Mouse (Mus musculus) right cerebral cortex, postnatal 36 days (tissue): ENCODE measurements around the gene Tox2.

ENCODE experiments used
- DNase-seq, 2 experiments: peaks; one replicate each; pipeline ENCODE4 v3.0.0; 2022; ENCODE audit warnings: low spot score in 2 of 2, mixed read lengths in 1 of 2

Gene Tox2

DNA sequence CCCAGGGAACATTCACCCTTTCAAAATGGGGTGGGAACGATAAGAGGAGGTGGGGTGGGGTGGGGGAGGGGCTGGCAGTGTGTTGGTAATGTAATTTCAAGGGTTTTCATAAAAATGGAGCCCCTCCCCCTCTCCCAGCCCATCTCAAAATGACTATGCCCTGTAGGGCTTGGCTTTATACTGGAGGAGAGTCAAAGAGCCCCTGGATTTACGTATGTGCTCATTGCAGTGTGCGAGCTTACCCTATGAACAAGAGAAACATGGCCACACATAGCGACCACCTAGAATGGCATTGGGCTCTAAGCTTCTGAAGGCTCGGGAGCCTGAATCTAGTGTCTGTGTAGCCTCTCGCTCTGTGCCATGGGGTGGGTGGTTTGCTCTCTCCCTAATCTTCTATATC, 51.3 kb downstream of the Tox2 start:
- no peak for DNase-seq

DNA sequence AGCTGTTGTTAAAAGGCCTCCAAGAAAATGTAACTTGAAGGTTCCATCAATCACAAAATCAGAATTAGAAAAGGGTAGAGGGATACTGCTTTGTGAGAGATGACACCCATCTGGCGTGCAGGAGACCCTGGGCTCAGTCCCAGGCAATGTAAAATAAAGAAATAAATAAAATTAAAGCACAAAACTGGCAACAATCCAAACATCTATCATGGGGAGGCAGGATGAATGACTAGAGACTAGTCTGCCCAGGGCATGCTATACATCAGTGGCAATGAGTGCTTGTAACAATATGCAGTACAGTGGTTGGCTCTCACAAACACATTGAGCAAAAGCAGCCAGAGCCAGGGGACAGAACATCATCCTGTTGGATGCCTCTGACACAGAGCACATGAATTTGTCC, 53.8 kb downstream of the Tox2 start:
- DNase-seq: no peak

DNA sequence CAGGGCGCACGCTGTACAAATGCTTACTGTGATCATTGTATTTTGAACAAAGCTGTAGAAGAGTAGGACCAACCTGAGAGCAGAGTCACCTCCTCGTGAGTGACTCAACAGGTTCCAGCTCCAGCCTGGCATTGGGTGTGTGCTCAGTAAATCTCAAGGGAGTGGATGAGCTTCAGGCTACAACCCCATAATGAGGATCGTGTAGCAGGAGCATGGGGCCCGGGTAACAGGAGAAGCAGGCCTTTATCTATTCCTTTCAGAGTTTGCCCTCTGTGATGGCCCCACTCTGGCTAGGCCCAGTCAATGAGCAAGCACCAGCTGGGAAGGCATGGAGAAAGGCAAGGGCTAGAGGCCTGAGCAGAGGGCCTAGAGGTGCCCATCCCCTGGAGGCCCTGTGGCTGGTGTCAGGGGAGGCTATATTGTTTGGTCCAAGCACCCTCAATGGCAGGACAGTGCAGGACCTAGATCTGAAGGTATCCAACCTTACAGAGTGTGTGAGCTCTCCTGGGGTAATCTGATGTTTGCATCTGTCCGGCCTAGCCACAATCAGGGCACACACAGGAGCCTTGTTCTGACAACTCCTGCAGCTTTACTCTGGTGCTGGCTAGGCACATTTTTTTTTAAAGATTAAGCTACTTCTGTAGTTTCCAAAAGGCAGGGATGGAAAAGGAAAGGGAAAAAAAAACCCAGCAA, 58.6 kb downstream of the Tox2 start:
- no peak for DNase-seq

DNA sequence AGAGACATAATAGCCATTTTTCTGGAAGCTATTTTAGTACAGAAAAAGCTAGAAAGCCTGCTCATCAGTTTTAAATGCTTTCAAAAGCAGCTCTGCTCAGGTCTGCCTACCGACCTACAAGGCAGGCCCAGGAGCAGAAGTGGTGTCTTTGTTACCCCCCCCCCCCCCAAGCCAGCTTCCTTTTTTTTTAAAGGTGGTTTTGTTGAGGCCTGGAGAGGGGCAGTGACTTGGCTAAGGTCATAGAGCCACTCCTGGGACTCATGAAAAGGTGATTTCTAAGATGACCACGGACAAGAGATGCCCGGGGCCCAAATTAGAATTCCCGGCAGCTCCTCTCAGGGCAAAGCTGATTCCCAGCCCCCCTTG, 59.1 kb downstream of the Tox2 start:
- no peak for DNase-seq

DNA sequence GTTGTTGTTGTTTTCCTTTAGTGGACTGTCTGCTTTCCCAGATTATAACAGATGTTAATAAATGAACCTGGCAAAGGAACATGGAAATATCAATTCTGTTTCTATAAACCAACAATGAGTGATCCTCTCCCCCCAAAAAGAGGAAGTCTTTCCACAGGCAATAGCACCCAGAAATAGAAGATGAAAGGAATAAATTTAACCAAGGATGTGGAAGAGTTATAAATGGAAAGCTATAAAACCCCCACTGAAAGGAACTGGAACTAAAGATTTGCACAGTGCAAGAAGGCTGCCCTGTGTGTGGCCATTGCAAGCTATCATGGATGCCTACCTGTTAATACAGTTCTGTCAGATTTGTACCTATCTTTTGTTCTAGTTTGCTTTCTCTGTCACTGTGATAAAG, 64.2 kb downstream of the Tox2 start:
- no peak for DNase-seq

DNA sequence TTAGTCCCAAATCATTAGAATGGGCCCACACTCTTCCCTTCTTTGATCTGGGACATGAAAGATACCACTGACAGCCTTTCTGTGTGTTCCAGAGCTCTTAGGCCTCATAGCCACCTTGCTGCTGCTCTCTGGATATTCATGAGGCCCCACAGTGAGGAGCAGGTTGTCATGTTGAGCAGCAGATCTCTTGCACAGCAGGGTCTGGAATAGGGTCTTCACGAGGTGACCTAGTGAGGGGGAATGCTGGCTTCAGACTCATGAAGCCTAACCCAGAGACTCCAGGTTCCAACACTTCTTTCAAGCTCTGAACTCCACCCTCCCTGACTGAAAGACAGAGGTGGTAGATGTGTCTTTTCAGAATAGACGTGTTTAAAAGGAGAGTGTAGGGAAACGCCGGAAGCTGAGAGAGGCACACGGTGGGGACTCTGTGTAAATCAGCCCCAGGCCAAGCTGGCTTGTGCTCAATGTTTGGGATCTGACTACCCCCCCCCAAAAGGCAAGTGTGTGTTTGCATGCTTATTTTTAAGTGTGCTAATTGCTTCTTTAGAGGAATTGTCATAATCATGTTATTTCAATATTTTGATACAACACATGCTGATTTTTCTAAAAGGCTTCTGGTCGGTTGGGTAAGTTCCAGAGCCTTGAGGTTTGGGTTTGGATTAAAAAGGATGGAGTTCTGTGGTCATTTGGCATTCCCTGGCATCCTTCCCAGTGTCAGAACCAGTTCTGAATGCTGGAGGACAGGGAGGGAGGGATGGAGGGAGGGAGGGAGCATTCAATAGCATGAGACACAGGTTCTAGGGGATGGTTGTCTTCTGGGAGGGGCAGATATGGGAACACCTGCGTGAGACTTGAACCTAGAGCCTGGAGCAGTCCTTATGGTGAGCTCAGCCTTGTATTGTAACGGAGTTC, 68.9 kb downstream of the Tox2 start:
- no peak for DNase-seq

DNA sequence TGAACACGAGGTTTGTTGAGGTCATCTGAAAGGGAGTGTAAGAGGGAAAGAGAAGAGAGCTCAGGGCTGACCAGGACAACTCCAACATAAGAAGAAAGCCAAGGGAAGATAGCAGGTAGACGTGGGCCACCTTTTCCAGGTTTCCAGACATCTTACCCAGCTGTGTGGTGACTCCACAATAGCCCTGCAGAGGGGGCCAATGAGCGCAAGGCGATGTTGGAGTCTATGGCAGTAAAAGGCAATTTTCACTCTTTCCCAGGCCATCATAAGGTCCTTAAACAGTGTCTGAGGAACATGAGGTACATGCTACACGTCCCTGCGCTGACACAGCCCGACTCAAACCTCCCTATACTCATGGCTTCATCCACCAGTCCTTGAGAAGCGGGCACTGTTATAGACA, 70.9 kb downstream of the Tox2 start:
- no peak for DNase-seq

DNA sequence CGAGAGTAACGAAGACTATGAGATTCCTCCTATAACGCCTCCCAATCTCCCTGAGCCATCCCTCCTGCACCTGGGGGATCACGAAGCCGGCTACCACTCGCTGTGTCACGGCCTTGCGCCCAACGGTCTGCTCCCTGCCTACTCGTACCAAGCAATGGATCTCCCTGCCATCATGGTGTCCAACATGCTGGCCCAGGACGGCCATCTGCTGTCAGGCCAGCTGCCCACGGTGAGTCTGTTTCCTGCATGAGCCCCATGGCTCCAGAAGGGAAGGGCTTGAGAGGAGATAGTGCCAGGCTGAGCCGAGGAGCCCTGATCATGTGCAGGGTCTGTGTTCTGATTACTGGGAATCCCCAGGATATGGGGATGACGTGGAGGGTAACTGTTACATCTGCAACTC, 73.1 kb downstream of the Tox2 start:
- DNase-seq: no peak

DNA sequence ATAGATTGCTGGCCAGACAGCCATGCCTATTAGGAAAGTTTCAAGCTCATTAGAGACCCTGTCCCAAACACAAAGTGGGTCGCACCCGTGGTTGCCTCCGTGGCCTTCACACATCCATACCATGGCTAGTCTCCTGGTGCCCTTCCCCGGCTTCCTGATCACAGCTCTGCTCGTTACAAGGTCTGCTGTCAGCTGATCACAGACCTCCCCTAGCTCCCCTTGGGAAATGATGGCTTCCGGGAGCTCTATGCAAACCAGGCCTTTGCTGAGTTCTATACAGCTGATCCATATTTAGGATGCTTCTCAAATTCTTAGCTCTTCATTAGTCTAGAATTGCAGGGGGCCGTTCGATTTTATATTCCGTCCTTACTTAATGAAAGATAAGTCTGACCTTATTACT, 75.1 kb downstream of the Tox2 start:
- DNase-seq: no peak

DNA sequence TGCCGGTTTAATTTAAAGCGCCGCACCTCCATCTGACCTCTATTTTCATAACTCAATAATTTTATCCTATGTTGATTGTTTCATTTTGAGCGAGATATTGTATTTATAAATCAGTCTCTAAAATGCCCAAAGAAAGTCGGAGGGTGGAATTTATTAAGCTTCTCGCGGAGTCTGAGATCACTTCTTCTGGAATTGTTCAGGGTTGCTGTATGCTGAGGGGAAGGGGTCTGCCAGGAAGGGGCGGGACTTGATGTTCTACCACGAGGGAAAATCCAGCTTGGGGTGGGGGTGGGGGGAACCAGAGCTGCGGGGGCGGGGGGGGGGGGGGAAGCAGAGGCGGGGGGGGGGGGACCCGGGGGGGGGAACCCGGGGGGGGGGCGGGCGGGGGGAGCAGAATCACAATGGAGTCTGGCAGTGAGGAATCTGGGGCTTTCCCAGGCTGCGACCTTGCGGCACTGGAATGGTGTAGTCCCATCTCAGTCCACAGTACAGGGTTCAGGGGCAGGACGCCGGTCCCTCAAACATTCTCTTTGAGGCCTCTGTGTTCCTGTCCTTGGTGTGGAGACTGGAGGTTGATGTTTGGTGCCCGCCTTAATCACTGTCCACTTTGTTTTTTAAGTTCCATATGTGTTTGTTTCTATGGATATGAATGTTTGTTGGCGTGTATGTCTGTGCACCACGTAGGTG, 77.9 kb downstream of the Tox2 start:
- DNase-seq: no peak

DNA sequence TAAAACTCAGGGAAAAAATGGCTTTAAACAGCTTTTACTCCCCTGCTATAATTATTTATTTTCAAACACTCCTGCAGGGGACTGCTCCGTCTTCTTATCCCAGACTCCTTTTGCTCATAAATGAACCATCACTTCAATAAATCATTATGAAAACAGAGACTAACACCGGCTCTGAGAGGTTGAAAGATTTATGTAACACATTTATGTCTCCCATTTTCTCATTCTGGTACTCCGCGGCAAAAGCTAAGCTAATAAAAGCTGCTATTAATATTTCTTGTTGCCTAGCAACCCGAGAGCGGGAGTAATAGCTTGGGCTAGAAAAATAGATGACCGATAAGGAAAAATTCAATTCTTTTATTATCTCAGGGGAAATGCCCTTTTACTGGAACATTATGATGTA, 81.9 kb downstream of the Tox2 start:
- DNase-seq: no peak

DNA sequence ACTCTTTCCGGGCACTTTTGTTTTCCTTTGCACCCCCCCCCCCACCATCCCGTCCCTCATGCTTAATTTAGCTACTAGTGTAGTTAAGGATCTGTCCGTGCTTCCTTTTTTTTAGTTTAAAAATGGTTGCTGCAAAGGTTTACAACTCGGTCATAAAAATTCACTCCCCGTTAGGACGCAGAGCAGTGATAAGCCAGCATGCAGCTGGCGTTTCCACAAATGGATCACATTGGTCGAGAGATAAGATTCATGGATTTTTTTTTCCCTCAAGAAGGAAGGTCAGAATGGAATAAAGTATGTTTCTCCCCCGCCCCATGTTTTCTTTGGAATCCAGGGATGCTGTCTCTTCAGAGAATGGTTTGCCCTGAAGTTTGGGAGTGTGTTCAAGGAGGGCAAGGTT, 82.4 kb downstream of the Tox2 start:
- DNase-seq: no peak

DNA sequence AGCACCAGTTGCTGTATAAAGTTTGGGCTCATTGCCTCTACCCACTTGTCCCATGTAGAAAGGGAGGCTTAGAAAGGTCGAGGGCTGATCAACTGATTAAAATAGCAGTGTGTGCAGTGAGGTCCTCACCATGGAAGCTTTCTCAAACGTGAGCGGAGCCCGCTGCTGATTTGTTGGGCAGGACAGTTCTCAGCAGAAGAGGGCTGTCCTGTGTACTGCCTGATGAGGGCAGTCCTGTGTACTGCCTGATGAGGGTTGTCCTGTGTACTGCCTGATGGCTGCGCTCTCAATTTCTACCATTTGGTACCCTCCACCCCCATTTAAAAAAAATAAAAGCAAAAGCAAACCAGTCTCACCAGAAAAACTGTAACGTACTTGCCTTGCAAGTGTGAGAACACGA, 82.8 kb downstream of the Tox2 start:
- DNase-seq: no peak

DNA sequence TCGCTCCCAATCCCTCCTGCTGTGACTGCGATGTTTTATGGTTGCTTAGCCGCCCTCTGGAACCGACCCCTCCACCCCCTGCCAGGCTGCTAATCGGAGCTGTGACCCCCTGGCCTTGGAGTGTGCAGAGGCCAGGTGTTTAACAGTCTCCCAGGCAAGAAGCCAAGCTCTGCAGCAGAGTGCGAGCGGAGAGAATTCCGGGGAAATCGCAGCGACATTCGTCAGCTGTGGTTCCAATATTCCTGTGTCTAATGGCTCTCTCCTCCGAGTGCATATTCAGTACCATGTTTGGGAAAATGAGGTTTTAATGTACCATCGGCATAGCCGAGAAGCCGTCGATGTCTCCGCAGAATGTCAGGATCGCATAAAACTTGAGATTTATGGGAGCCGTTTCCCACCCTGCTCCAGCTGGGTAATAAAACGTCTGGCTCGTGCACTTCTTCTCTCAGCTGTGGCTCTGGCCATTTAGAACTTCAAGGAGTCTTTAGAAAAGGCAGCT, 86.0 kb downstream of the Tox2 start:
- DNase-seq: no peak

DNA sequence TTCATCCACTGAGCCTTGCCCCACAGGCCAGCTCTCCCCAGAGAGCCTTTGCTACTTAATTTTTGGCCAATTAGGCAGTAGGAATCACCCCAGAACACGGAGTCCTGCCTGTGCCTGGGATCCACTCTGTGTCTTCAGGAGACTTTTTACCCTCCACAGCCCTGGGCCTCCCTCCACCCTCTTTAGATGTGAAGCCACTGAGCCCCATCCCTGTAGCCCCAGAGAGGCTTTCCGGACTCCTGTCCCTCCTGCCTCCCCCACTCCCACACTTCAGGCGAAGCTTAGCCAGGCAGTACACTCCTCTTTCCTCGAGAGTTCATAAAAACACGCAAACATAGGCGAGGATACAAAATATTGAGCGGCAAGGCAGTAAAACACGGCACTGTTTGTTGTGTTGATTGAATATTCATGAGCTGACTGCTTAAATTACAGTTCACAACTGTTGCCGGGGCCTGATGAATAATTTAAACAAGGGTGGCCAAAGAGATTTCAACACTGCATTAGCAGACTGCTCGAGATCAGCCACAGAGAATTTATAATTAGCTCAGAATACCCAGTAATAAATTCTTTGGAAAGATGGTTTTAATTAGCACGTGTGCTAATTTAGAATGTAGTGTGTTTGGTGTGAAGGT, 94.2 kb downstream of the Tox2 start:
- DNase-seq: no peak

DNA sequence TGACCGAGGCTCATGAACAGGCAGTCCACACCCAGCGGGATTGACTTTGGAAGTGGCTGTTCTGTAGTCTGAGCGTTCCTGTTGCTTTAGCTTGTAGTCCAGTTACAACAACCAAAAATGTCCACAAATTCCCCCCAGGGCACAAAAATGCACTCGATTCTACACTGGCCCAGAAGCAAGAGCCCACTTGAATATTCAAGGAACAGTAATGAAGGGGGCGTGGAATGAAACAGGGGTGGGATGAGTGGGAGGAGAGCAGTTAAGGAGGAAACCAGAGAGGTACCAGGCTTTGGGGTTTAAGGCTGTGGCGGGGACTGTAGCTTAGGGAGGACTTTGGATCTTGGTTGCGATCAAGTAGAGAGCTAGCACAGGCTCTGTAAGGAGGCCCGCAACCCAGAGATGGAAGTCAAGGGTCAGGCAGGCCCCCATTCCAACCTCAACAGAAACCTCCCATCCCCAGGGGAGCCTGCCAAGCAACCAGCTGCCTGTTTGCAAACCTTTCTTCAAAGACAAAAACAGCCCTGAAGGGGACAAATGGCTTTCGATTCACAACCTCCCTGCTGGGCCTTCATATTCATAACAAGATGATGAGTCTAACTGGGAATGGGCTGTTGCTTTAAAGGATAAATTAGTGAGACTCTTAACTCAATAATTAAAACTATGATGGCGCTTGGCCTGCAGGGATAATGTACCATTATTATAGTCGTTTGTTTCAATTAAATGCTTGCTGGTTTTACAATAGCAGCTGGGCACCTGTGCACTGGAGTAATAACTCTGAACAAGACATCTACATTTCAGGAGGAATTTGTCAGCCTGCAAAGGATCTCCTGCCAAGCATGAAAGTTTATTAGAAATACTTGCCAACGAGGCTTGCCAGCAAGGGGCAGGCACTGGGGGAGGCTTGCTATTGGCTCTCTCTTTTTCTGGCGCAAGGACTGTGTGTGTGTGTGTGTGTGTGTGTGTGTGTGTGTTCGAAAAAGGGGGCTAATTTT, 97.4 kb downstream of the Tox2 start:
- no peak for DNase-seq

DNA sequence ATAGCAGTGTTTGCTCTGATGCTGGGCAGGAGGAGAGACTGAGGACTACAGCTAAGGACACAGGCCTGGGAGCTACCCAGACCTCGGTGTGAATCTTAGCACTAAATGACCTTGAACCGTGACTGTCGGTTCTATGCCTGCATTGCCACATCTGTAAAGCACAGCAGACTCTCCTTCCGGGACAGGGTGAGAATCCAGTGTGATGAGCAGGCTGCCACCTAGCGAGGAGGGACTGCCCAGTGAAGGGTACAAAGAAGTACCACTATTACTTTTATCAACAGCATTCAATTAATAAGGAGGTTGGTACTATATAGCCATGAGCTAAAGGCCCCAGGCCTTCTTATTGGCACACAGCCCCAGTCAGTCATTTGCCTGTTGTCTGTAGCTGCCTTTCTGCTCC, 98.7 kb downstream of the Tox2 start:
- no peak for DNase-seq

DNA sequence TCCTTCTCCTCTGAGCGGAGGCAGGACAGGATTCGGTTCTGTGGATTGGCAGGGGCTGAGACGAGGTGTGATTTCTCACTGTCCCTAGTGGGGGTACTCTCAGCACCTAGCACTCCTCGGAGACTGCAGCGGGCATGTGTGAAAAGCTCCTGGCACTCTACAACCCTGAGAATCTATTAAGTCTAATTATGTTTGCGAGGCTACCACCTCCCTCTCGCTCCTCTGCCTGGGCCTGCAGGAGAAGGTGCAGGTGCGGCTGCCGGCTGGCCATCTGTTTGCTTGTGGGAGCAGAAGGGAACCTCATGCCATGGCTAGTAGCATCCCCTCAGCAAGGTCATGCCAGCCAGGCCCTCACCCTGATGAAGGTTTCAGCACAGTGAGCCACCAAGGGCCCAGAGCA, 100.1 kb downstream of the Tox2 start:
- no peak for DNase-seq

DNA sequence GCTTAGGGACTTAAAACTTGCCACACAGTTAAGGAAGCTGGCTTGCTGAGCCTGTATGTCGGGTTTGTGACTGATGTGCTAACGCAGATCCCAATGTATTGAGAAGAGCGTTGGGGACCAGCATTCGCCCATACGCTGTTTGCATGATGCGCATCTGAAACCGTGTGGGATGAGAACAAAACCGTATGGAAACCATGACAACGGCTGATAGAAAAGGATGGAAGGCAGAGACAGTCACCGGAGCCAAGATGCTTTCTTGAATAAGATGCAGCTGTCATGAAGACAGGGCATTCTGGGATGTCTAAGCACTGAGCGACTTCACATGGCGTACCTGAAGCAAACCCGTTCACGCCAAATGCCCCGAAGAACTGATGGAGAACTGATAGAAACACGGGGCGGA, 106.5 kb downstream of the Tox2 start:
- peak; percentile 48 to 54 for DNase-seq

DNA sequence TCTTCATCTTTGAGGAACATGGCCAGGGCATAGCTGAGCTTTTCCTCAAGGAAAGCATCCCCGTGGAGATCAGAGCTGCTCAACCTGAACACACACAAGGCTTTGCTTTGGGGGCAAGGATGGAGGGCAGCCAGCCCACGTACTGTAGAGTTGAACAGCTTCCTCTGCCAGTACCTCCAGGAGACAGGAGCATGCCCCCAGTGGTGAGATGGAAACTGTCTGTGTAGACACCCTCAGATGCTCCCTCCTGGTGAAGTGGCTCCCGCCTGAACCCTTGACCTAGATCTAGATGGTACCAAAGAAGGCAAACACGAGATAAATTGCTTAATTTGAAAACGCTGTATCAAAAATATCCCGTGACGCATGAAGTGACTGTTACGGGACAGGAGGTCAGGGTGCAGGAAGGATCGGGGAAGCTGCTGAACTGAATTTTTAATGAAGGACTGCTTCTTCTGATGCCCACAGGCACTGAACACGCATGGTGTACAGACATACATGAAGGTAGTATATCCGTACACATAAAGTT, 107.3 kb downstream of the Tox2 start:
- no peak for DNase-seq

DNA sequence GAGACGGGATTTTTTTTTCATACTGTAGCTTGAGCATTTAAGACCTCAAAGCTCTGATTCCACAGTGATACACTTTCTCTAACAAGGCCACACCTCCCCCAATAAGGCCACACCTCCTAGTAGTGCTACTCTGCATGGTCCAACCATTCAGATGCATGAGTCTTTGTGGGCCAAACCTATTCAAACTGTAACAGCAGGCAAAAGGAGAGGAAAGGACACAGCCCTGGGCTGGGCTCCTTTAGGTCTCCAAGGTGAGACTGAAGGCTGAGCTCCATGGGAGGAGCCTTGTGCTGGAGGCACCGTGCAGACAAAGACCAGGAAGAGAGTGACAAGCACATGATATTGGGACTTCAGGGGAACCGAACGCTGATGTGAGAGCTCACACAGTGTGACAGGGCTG, 114.4 kb downstream of the Tox2 start:
- DNase-seq: no peak
